ENCODE assay signal across 21 mouse cellular contexts in genomic region chr10:77626591-77626990, GRCm38 (mm10). TPM values are rescaled to one million over a fixed set of nuclear protein-coding genes. Genes with fewer than 3 reads are reported as not detected.
DNase-seq lines count a peak whose midpoint lies in the region; ATAC-seq and TF ChIP-seq lines count a peak whose summit lies in the region.
"Had no signal": no experiment of that assay in that cellular context is flagged by ENCODE, and none has a peak within 500 bp of the region (broad histone marks: within the 10 kb centered on the region; RNA-seq: fewer than 3 reads in every experiment).

No protein-coding gene starts in this region.

- H3K4me1 ChIP-seq in heart, adult 2 months (ENCODE audit: control insufficient read depth, insufficient read depth, low read length) = peaks cover 34% of the 10 kb centered on the region
- peaks cover 63% of the 10 kb centered on the region for H3K4me1 ChIP-seq in liver, embryonic 15.5 days (replicated peaks)

- TF ChIP-seq EP300 in heart, adult 2 months (IDR thresholded peaks at IDR 0.05; ENCODE audit: insufficient read depth, low read depth, low read length) = no peak

- TF ChIP-seq CTCF in heart, adult 2 months (IDR thresholded peaks at IDR 0.05) = no peak

- peaks cover 9% of the 10 kb centered on the region; the same call in 1 of the 2 replicates for H3K36me3 ChIP-seq in heart, adult 2 months (ENCODE audit: control insufficient read depth, insufficient read depth, low read length)
- H3K36me3 ChIP-seq in liver, embryonic 15.5 days (replicated peaks) = peaks cover 37% of the 10 kb centered on the region

- no peak overlapping the region for H3K4me3 ChIP-seq in heart, adult 2 months
- H3K4me3 ChIP-seq in liver, embryonic 15.5 days (replicated peaks) = no peak overlapping the region
- H3K4me3 ChIP-seq: embryonic facial prominence, embryonic 12.5 days; limb, embryonic 15.5 days; midbrain, embryonic 10.5 days had no signal

- 0 out of 2 replicates have a peak overlapping the region, but pooled peaks have one; percentile 2 for H3K9ac ChIP-seq in heart, adult 2 months (ENCODE audit: low read depth, low read length)
- H3K9ac ChIP-seq in liver, embryonic 15.5 days = no peak overlapping the region
- H3K9ac ChIP-seq: embryonic facial prominence, embryonic 12.5 days; forebrain, postnatal 0 days; limb, embryonic 15.5 days had no signal

- H3K27me3 ChIP-seq in heart, adult 2 months (ENCODE audit: control insufficient read depth, insufficient read depth, low read length) = no peaks in the 10 kb centered on the region
- H3K27me3 ChIP-seq in liver, embryonic 15.5 days = no peaks in the 10 kb centered on the region
- H3K27me3 ChIP-seq: embryonic facial prominence, embryonic 12.5 days; limb, embryonic 15.5 days had no signal

- H3K79me2 ChIP-seq in heart, adult 2 months (replicated peaks; ENCODE audit: control insufficient read depth, insufficient read depth, low read length) = peaks cover 8% of the 10 kb centered on the region

- intact Hi-C loops in heart, adult 2 months (cut with DNase I) = loop anchor here (5.0 kb wide), 4 partner anchors 109 to 251 kb away; partner anchors contain the start of genes Fam207a, Gm19668 and Gm9639

- TF ChIP-seq POLR2A in heart, adult 2 months (IDR thresholded peaks at IDR 0.05; ENCODE audit: insufficient read depth, low read depth, low read length) = no peak

- H3K27ac ChIP-seq in heart, adult 2 months = peak overlapping the region; percentile 54
- H3K27ac ChIP-seq in liver, embryonic 15.5 days (replicated peaks) = peak overlapping the region; percentile 64
- H3K27ac ChIP-seq: embryonic facial prominence, embryonic 12.5 days; midbrain, embryonic 10.5 days had no signal

- no peak for ATAC-seq in liver, embryonic 15.5 days (ENCODE audit: insufficient read depth)
- ATAC-seq: forebrain, postnatal 0 days; hindbrain, embryonic 16.5 days had no signal

- 26% methylated on average over 7 of the region's 7 CpGs for WGBS in heart, adult 2 months
- 28% methylated on average over 7 of the region's 7 CpGs for WGBS in liver, embryonic 15.5 days (ENCODE audit: insufficient replicate concordance)

- peak overlapping the region; percentile 23 for H3K4me2 ChIP-seq in liver, embryonic 15.5 days
- H3K4me2 ChIP-seq: embryonic facial prominence, embryonic 12.5 days; heart, embryonic 11.5 days; limb, embryonic 15.5 days had no signal

- no peak for DNase-seq in heart, adult 2 months
- DNase-seq in heart, adult 9 months (ENCODE audit: low spot score in 2 of 2) = no peak
- DNase-seq in lung, postnatal 36 days = peak; percentile 63
- DNase-seq in lung, postnatal 10 days = no peak
- DNase-seq in natural killer cell, adult 2 months (ENCODE audit: low spot score in 2 of 2) = peak; percentile 44 to 71
- no peak for DNase-seq in left cerebral cortex, adult 8-10 months (ENCODE audit: low spot score in 2 of 2)
- no peak for DNase-seq in adrenal gland, adult (ENCODE audit: inconsistent age in 2 of 2, low spot score in 1 of 2)
- DNase-seq: forebrain, postnatal 0 days; gastrocnemius, postnatal 14 days; kidney, adult 18-20 months; right cerebral cortex, postnatal 25 days had no signal

- H3K9me3 ChIP-seq in liver, embryonic 15.5 days (replicated peaks) = no peaks in the 10 kb centered on the region
- H3K9me3 ChIP-seq: embryonic facial prominence, embryonic 12.5 days; limb, embryonic 15.5 days; midbrain, embryonic 10.5 days had no signal

RNA-seq across cellular contexts. Expression of gene Ube2g2, which starts 4.5 kb away (rescaled TPM):
- 10 to 100 TPM; 74.6 to 80.9 TPM for total RNA-seq in heart, adult 2 months (2021)
- polyA plus RNA-seq in heart, adult 2 months (2012; rRNA removed) = 53.5 and 69.7 TPM in 2 replicates
- 47.0 and 58.0 TPM in 2 replicates for polyA plus RNA-seq in liver, embryonic 15.5 days (2015; fragmentation: Nextera tagmentation; extraction: Ambion mirVana)
- total RNA-seq in left cerebral cortex, adult 8-10 months (2022) = 10 to 100 TPM; 44.8 to 51.1 (median 49.0) TPM

RNA-seq across cellular contexts. Expression of gene Gm49325, which starts 20.6 kb away (rescaled TPM):
- total RNA-seq in heart, adult 2 months (2021) = 10 to 100 TPM; 15.5 to 15.8 TPM
- not detected in 2 replicates for polyA plus RNA-seq in heart, adult 2 months (2012; rRNA removed)
- 0.82 TPM in 1 of 2 replicates, not detected in the other for polyA plus RNA-seq in liver, embryonic 15.5 days (2015; fragmentation: Nextera tagmentation; extraction: Ambion mirVana)
- 10 to 100 TPM; 17.1 to 31.9 (median 23.8) TPM for total RNA-seq in left cerebral cortex, adult 8-10 months (2022)
- total RNA-seq: common myeloid progenitor, adult 5-6 weeks; forebrain, postnatal 0 days had no signal
- polyA plus RNA-seq: heart, embryonic 11.5 days; hindbrain, embryonic 16.5 days had no signal

RNA-seq across cellular contexts. Expression of gene Sumo3, which starts 20.7 kb away (rescaled TPM):
- total RNA-seq in heart, adult 2 months (2021) = 10 to 100 TPM; 66.4 to 67.8 TPM
- polyA plus RNA-seq in heart, adult 2 months (2012; rRNA removed) = 122 and 167 TPM in 2 replicates
- 91.2 and 93.4 TPM in 2 replicates for polyA plus RNA-seq in liver, embryonic 15.5 days (2015; fragmentation: Nextera tagmentation; extraction: Ambion mirVana)
- 100 to 1,000 TPM; 172 to 216 (median 192) TPM for total RNA-seq in left cerebral cortex, adult 8-10 months (2022)

RNA-seq across cellular contexts. Expression of gene Pttg1ip, which starts 45.1 kb away (rescaled TPM):
- total RNA-seq in heart, adult 2 months (2021) = 100 to 1,000 TPM; 131 to 132 TPM
- polyA plus RNA-seq in heart, adult 2 months (2012; rRNA removed) = 119 and 168 TPM in 2 replicates
- 79.6 and 89.2 TPM in 2 replicates for polyA plus RNA-seq in liver, embryonic 15.5 days (2015; fragmentation: Nextera tagmentation; extraction: Ambion mirVana)
- total RNA-seq in left cerebral cortex, adult 8-10 months (2022) = 10 to 100 TPM; 80.9 to 92.5 (median 89.4) TPM

RNA-seq across cellular contexts. Expression of gene Tspear, which starts 59.8 kb away (rescaled TPM):
- total RNA-seq in heart, adult 2 months (2021) = not detected
- polyA plus RNA-seq in heart, adult 2 months (2012; rRNA removed) = not detected in 2 replicates
- polyA plus RNA-seq in liver, embryonic 15.5 days (2015; fragmentation: Nextera tagmentation; extraction: Ambion mirVana) = 0.06 TPM in 1 of 2 replicates, not detected in the other
- total RNA-seq in left cerebral cortex, adult 8-10 months (2022) = 1 to 10 TPM in 1 of 4 experiments, under 1 TPM in 3; 0.35 to 1.1 (median 0.74) TPM
- total RNA-seq: adrenal gland, postnatal 14 days; gastrocnemius, postnatal 14 days; heart, postnatal 25 days had no signal
- polyA plus RNA-seq: C2C12; heart, embryonic 11.5 days had no signal

Comparison
In these comparisons a context has a peak if more than half of its experiments do, and no peak if none do; other contexts are left out.
1. DNase-seq: peak in lung, postnatal 36 days (single experiment) and natural killer cell, adult 2 months (2 of 2); none in heart, adult 2 months (0 of 2), heart, adult 9 months (0 of 2), lung, postnatal 10 days (single experiment), left cerebral cortex, adult 8-10 months (0 of 2) and adrenal gland, adult (0 of 2).